Mouse (Mus musculus) myocyte (in vitro differentiated cells): ENCODE measurements at regions not wholly inside any gene's neighbourhood (a gene's known extent, or its start where the extent isn't known, plus 50 kb on each side); places are given as distances from the start of the nearest gene placed in this dataset.
"Not testable (repeated sequence)": the region's sequence is repeated elsewhere in the genome, so short reads cannot be mapped to it uniquely, and the experiment has no call there.

ENCODE experiments used
- H3K27me3 ChIP-seq: one replicate; pipeline ENCODE4 v1.6.1; 2011; ENCODE audit not compliant: control insufficient read depth, insufficient read depth, insufficient read length
- H3K36me3 ChIP-seq: one replicate; pipeline ENCODE4 v1.6.1; 2011; ENCODE audit not compliant: control insufficient read depth, insufficient read depth
- H3K4me2 ChIP-seq: one replicate; pipeline ENCODE4 v1.6.1; 2011; ENCODE audit warnings: low read depth, control low read depth
- H3K4me3 ChIP-seq: one replicate; pipeline ENCODE4 v1.5.1; 2011; ENCODE audit warnings: mild to moderate bottlenecking, control low read depth, moderate library complexity
- H3K79me2 ChIP-seq: one replicate; pipeline ENCODE4 v1.6.1; 2011; ENCODE audit not compliant: control insufficient read depth, insufficient read depth
- H3ac ChIP-seq: one replicate; pipeline ENCODE4 v1.6.1; 2011; ENCODE audit not compliant: control insufficient read depth, insufficient read length
- CEBPB ChIP-seq: IDR thresholded peaks from 2 replicates; pipeline ENCODE4 v1.6.1; 2011; ENCODE audit warnings: mild to moderate bottlenecking, moderate library complexity; ENCODE audit not compliant: poor library complexity, insufficient read depth, severe bottlenecking
- E2F4 ChIP-seq: IDR thresholded peaks from one replicate; pipeline ENCODE4 v1.6.1; 2011; ENCODE audit warnings: mild to moderate bottlenecking, control low read depth, moderate library complexity; ENCODE audit not compliant: insufficient read depth
- MAX ChIP-seq: IDR thresholded peaks from one replicate; pipeline ENCODE4 v1.6.1; 2011; ENCODE audit warnings: low read depth, mild to moderate bottlenecking, control low read depth
- MYOD1 ChIP-seq, 3 experiments: IDR thresholded peaks; one replicate each; pipeline ENCODE4 v1.6.1; 2011; ENCODE audit warnings: control low read depth in 2 of 3, low read depth in 2 of 3, mild to moderate bottlenecking in 2 of 3, moderate library complexity in 1 of 3; ENCODE audit not compliant: insufficient read length in 2 of 3, control insufficient read depth in 1 of 3
- MYOG ChIP-seq, 3 experiments: IDR thresholded peaks; one replicate each; pipeline ENCODE4 v1.6.1; 2011; ENCODE audit warnings: control low read depth in 2 of 3, low read depth in 2 of 3, mild to moderate bottlenecking in 2 of 3; ENCODE audit not compliant: insufficient read length in 2 of 3, control insufficient read depth in 1 of 3, insufficient read depth in 1 of 3
- POLR2A ChIP-seq: IDR thresholded peaks from one replicate; pipeline ENCODE4 v1.6.1; 2011; ENCODE audit warnings: low read depth, mild to moderate bottlenecking, control low read depth, moderate library complexity; ENCODE audit not compliant: insufficient read length
- POLR2AphosphoS2 ChIP-seq: IDR thresholded peaks from one replicate; pipeline ENCODE4 v1.6.1; 2011; ENCODE audit warnings: low read depth, control low read depth; ENCODE audit not compliant: insufficient read length
- REST ChIP-seq: IDR thresholded peaks from one replicate; pipeline ENCODE4 v1.6.1; 2011; ENCODE audit warnings: mild to moderate bottlenecking, control low read depth, moderate library complexity; ENCODE audit not compliant: insufficient read depth, insufficient read length
- SRF ChIP-seq: IDR thresholded peaks from one replicate; pipeline ENCODE4 v1.6.1; 2011; ENCODE audit warnings: low read depth; ENCODE audit not compliant: control insufficient read depth, insufficient read length
- TCF12 ChIP-seq: IDR thresholded peaks from one replicate; pipeline ENCODE4 v1.6.1; 2011; ENCODE audit warnings: mild to moderate bottlenecking, control low read depth; ENCODE audit not compliant: poor library complexity, insufficient read depth, severe bottlenecking
- TCF3 ChIP-seq: IDR thresholded peaks from one replicate; pipeline ENCODE4 v1.6.1; 2011; ENCODE audit warnings: low read depth, control low read depth; ENCODE audit not compliant: insufficient read length
- USF1 ChIP-seq: IDR thresholded peaks from one replicate; pipeline ENCODE4 v1.6.1; 2011; ENCODE audit warnings: low read depth, mild to moderate bottlenecking, control low read depth, moderate library complexity

DNA sequence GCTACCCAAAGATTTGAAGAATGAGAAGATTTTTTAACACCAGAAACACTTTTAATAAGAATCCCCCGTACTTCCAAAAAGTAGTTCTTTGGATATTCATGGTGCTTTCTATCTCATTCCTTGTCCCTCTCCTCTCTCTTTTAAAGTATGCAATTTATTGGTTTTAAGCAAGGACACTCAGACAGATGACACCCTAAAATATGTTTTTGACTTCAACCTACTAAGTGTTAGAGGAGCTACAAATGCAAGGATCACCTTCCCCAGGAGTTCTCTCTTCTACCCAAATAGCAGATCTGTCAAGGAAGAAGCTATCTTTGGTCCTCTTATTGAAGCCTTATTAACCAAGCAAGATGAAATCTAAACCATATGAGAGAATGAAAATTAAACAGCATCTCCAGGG is 86.6 kb upstream of the Ifngr1 start:
- Histone ChIP-seq H3ac (no peak overlapping the region), H3K79me2 (no peaks in the 10 kb centered on the region), H3K27me3 (peaks cover 36% of the 10 kb centered on the region), H3K4me2 (no peak overlapping the region), H3K36me3 (no peaks in the 10 kb centered on the region), H3K4me3 (no peak overlapping the region)
- TF ChIP-seq REST (no peak), POLR2A (no peak), MYOD1 (IDR thresholded peaks at IDR 0.05; ENCODE audit: control insufficient read depth in 1 of 3, insufficient read length in 2 of 3, low read depth in 2 of 3) (no peak), SRF (no peak), TCF3 (no peak)

DNA sequence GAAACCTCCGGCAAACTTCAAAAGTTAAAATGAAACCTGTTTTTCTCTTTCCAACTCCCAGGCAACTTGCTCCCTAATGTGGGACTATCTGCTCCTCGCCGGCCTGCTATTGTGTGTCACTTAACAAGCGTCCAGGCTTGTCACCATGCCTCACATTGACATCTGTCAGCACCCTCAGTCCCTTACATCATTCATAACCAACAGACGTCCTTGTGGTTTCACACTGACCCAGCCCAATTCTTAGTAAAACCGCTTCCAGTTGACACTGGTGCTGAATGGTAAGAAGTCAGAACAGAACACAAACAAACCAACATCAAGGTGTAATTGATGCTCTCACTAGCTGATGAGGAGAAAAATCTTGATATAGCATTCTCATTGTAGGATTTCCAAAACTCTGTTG is 85.8 kb upstream of the Ifngr1 start:
- TF ChIP-seq MYOD1 (IDR thresholded peaks at IDR 0.05; ENCODE audit: control insufficient read depth in 1 of 3, insufficient read length in 2 of 3, low read depth in 2 of 3) (peak in 1 of 3 experiments; percentile 32), MYOG (IDR thresholded peaks at IDR 0.05; ENCODE audit: control insufficient read depth in 1 of 3, insufficient read depth in 1 of 3, insufficient read length in 2 of 3, low read depth in 2 of 3) (peak in 1 of 3 experiments; percentile 9), POLR2AphosphoS2 (no peak)
- Histone ChIP-seq H3K4me3 (no peak overlapping the region), H3K27me3 (peaks cover 43% of the 10 kb centered on the region), H3K79me2 (no peaks in the 10 kb centered on the region), H3K36me3 (no peaks in the 10 kb centered on the region), H3ac (no peak overlapping the region), H3K4me2 (no peak overlapping the region)

DNA sequence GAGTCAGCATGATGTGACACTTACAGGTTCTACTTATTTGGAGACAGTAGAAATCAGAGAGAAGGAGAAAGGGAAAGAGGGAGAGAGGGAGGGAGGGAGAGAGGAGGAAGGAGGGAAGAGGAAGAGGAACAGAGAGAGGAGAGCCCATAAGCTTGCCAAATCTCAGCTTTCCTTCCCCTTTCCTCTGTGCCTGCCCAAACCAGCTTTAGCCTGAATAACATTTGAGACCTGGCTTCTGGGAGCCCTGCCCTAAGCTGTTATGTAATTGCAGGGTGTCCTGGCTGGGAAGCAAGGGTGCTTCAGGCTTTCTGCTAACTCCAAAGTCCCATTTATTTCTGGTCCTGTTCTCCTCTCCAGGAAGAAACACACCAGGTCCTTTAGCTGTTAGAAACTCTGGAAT is 85.3 kb upstream of the Ifngr1 start:
- no peaks in the 10 kb centered on the region for H3K79me2 ChIP-seq
- H3K27me3 ChIP-seq, result peaks cover 47% of the 10 kb centered on the region
- no peak overlapping the region for H3ac ChIP-seq
- H3K4me2 ChIP-seq, result no peak overlapping the region
- no peak for TF ChIP-seq MYOD1 (IDR thresholded peaks at IDR 0.05; ENCODE audit: control insufficient read depth in 1 of 3, insufficient read length in 2 of 3, low read depth in 2 of 3)
- TF ChIP-seq SRF, result no peak
- TF ChIP-seq E2F4, result no peak
- TF ChIP-seq POLR2AphosphoS2, result no peak
- TF ChIP-seq MAX, result no peak
- TF ChIP-seq USF1, result no peak
- TF ChIP-seq CEBPB, result no peak
- no peak for TF ChIP-seq TCF3
- TF ChIP-seq POLR2A, result no peak
- TF ChIP-seq MYOG (IDR thresholded peaks at IDR 0.05; ENCODE audit: control insufficient read depth in 1 of 3, insufficient read depth in 1 of 3, insufficient read length in 2 of 3, low read depth in 2 of 3), result no peak
- no peak for TF ChIP-seq REST
- no peak overlapping the region for H3K4me3 ChIP-seq
- no peaks in the 10 kb centered on the region for H3K36me3 ChIP-seq

DNA sequence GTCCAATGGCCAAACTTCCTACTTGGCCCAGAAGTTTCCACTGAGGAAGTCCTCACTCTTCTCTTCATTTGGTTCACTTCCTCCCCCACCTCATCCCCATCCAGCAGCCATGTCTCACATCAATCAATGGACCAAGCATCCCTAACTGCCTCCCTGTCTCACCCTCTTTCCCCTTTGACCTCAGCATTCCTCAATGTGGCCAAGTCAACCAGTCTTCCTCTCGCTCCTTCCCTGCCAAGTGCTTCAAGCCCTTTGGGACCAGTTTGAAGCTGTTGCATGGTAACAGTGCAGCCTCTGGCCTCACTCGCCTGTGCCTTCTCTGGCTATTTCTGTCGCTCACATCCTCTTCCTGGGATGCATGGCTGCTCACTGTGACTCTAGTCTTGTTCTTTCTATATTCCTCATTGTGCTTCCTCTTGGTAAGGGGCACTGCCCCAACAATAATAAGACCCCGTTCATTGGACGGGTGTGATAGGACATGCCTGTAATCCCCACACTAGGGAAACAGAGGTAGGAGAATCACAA is 83.5 kb upstream of the Ifngr1 start:
- H3K4me2 ChIP-seq, result no peak overlapping the region
- no peak overlapping the region for H3K4me3 ChIP-seq
- peaks cover 47% of the 10 kb centered on the region for H3K27me3 ChIP-seq
- H3K36me3 ChIP-seq, result no peaks in the 10 kb centered on the region
- no peak overlapping the region for H3ac ChIP-seq
- TF ChIP-seq REST (no peak), TCF12 (no peak), E2F4 (no peak), POLR2A (no peak), MYOD1 (IDR thresholded peaks at IDR 0.05; ENCODE audit: control insufficient read depth in 1 of 3, insufficient read length in 2 of 3, low read depth in 2 of 3) (no peak), SRF (no peak), MYOG (IDR thresholded peaks at IDR 0.05; ENCODE audit: control insufficient read depth in 1 of 3, insufficient read depth in 1 of 3, insufficient read length in 2 of 3, low read depth in 2 of 3) (no peak), MAX (no peak), CEBPB (no peak), TCF3 (no peak), USF1 (no peak), POLR2AphosphoS2 (no peak)
- H3K79me2 ChIP-seq, result no peaks in the 10 kb centered on the region

DNA sequence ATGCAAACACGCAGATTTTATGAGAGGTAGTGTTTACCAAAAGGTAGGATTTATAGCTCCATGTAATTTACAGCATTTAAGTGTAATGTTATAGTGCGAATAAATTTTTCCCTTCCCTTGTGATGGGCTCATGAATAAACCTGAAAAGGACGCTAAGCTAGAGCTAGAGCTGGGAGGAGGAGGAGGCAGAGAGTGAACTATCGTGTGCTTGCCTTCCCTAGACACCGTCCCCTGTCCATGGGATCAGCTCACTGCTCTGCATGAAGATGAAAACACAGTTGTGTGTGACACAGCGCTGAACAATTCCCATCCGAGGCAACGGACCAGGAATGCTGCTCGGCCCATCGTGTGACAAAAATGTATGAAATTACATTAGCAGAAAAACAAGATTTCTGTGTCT is 81.7 kb upstream of the Ifngr1 start:
- TF ChIP-seq TCF3 (no peak), POLR2A (no peak), MYOD1 (IDR thresholded peaks at IDR 0.05; ENCODE audit: control insufficient read depth in 1 of 3, insufficient read length in 2 of 3, low read depth in 2 of 3) (no peak), MAX (no peak), POLR2AphosphoS2 (no peak), CEBPB (no peak), REST (no peak), TCF12 (no peak), MYOG (IDR thresholded peaks at IDR 0.05; ENCODE audit: control insufficient read depth in 1 of 3, insufficient read depth in 1 of 3, insufficient read length in 2 of 3, low read depth in 2 of 3) (no peak), USF1 (no peak), E2F4 (no peak), SRF (no peak)
- no peak overlapping the region for H3K4me3 ChIP-seq
- no peak overlapping the region for H3K4me2 ChIP-seq

DNA sequence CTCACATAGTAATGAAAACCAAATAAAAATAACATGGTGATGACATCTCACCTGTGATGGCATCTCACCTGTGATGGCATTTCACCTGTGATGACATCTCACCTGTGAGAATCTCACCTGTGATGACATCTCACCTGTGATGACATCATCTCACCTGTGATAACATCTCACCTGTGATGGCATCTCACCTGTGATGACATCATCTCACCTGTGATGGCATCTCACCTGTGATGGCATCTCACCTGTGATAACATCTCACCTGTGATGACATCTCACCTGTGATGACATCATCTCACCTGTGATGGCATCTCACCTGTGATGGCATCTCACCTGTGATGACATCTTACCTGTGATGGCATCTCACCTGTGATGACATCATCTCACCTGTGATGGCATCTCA is 77.4 kb upstream of the Ifngr1 start:
- not testable (repeated sequence) for H3K4me2 ChIP-seq, H3K4me3 ChIP-seq, H3K79me2 ChIP-seq, H3K36me3 ChIP-seq, H3ac ChIP-seq
- peaks cover 19% of the 10 kb centered on the region for H3K27me3 ChIP-seq

More for the DNA sequence above, 81.7 kb upstream of the Ifngr1 start:
- Histone ChIP-seq H3ac (no peak overlapping the region), H3K79me2 (no peaks in the 10 kb centered on the region), H3K27me3 (peaks cover 43% of the 10 kb centered on the region), H3K36me3 (no peaks in the 10 kb centered on the region)
